Mouse (Mus musculus) liver, adult 2 months (tissue): Measurements from ENCODE around the gene Gm27029.
"Not testable (repeated sequence)": the region's sequence is repeated elsewhere in the genome, so short reads cannot be mapped to it uniquely, and the experiment has no call there.

Source experiments
- CTCF ChIP-seq: fragments of 200-500 bp; IDR thresholded peaks from 2 replicates; pipeline ENCODE4 v1.5.1; 2011; ENCODE audit warnings: low read depth, low read length, control low read depth
- POLR2A ChIP-seq: fragments of 200-500 bp; IDR thresholded peaks from 2 replicates; pipeline ENCODE4 v1.6.1; 2011; ENCODE audit warnings: low read length, control low read depth; ENCODE audit not compliant: insufficient read depth; ENCODE audit errors: extremely low read depth

DNA sequence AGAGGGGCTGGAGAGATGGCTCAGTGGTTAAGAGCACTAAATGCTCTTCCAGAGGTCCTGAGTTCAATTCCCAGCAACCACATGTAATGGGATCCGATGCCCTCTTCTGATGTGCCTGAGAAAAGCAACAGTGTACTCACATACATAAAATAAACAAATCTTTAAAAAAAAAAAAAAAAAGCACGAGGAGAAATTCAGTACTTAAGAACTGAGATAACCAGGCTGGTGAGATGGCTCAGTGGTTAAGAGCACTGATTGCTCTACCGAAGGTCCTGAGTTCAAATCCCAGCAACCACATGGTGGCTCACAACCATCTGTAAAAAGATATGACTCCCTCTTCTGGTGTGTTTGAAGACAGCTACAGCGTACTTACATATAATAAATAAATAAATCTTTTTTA, 25.0 kb upstream of the Gm27029 start:
- not testable (repeated sequence) for TF ChIP-seq POLR2A, CTCF
